Mouse (Mus musculus) CD4-positive, CD25-positive, alpha-beta regulatory T cell, adult 2 months (primary cell): Measurements from ENCODE around the gene Otud7b.
"Not testable (repeated sequence)": the region's sequence is repeated elsewhere in the genome, so short reads cannot be mapped to it uniquely, and the experiment has no call there.

Experiments used
- DNase-seq: peaks from one replicate; pipeline ENCODE4 v3.0.0-alpha.2; 2012; ENCODE audit warnings: low read depth, low spot score

The Otud7b gene

DNA sequence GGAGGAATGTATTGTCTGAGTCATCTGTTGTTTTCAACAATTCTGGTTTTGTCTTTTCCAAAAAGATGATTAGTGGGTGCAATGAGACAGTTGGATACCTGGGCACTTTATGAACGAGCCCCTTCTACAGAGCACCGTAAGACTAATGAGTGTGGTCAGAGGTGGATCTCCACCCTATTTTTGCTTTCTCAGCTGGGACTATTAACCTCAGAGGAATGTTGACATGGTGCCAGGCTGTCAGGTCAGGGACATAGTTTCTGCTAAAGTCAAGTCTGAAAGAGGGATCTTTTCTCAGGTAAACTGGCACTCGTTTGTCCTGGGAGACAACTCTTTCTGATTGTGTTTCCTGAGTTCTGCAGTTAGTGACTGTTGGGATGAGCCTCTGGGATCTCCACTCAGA lies 30.7 kb downstream of the Otud7b start:
- no peak for DNase-seq

DNA sequence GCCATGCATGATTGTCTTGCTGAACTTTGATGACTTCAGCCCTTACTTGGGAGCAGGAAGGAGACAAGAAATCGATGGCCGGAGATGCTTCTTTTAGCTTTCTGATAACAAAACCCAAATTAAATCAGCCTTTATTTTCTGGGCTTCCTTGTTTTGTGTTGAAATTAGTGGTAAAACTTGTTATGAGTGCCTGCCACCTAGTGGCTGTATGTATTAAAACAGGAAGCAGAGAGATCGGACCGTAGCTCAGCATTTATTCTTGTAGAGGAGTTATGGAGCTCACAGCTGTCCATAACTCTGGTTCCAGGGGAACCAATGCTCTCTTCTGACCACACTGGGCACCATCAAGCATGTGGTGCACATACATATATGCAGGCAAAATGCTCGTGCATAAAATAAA lies 43.6 kb downstream of the Otud7b start:
- peak; percentile 81 for DNase-seq

DNA sequence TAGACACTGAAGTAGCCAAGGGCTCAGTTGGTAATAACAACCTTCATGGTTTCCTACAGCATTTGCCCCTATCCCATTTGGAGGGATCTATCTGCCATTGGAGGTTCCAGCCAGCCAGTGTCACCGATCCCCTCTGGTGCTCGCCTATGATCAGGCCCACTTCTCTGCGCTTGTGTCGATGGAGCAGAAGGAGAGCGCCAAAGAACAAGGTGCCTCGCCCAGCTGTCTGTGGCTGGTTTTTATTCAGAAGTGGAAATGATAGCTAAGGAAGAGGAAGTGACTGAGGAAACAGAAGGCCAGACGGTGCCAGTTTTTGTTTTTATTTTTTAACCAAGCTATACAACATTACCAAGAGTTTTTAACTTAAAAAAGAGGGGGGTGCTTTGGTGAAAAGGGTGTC lies 47.5 kb downstream of the Otud7b start:
- DNase-seq, result no peak

DNA sequence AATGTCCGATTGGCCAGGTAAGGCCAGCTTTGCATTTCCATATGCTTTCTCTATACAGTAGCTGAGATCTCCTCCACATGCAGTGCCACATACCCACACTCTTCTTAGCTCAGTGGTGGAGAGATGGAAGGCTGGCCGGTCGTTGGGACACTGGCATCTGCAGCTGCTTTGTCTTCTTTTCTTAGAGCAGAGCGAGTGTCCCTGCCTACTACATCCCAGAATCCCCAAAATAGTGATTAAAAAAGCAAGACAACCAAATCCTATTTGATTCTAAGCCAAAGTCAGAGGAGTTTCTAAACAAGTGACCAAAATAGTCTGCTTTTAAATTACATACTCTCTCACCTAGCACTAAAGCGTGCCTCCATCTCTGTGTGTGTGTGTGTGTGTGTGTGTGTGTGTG lies 48.3 kb downstream of the Otud7b start:
- DNase-seq, result no peak

DNA sequence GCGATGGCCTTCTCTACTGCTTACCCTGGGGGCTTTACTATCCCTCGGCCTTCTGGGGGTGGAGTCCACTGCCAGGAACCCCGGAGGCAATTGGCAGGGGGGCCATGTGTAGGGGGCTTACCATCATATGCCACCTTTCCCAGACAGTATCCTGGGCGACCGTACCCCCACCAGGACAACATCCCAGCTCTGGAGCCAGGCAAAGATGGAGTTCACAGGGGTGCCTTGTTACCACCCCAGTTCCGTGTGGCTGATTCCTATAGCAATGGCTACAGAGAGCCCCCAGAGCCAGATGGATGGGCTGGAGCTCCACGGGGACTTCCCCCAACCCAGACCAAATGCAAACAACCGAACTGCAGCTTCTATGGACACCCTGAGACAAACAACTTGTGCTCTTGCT lies 51.2 kb downstream of the Otud7b start:
- DNase-seq, result no peak

DNA sequence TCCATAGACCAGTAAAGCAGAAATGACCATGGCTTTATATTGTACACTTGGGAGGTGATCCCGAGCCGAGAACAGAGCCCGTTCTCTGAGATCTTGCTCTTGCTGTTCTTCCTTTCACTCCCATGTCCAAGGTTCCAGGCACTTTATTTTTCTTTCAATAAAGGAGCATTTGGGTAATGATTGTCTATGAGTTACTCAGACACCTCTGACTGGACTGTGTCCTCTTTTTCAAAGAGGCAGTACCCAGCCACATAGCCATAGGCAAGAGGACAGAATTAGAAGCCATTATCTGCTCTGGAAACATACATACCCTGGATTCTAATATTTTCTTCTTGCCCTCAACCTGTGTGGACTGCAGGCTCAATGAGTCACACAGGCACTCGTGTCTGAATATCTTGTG lies 55.5 kb downstream of the Otud7b start:
- no peak for DNase-seq

DNA sequence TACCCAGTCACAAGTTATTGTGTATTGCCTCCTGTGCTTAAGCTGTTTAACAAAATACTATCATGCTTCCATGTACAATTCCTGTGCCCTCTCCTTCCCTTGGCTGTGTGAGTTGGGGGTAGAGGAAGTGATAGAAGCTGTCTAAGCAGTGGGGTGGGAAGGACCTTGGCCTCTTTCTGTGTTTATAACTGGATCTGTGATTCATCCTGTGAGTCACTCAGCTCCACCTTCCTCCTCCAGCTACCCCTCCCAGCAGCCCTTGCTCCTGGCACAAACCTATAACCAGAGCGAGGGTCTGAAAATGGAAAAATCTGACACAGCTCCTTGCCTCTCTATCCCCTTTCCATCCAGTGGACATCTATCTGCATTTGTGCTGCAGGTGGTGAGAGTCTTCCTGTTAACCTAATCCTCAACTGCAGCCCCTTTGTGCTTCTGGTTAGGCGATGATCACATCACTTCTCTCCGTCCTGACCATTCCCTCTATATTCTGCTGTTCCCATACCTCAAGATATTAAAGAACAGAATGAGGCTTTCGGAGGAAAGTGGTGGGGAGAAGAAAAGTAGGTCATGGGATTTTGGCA lies 56.0 kb downstream of the Otud7b start:
- peak; percentile 13 for DNase-seq

DNA sequence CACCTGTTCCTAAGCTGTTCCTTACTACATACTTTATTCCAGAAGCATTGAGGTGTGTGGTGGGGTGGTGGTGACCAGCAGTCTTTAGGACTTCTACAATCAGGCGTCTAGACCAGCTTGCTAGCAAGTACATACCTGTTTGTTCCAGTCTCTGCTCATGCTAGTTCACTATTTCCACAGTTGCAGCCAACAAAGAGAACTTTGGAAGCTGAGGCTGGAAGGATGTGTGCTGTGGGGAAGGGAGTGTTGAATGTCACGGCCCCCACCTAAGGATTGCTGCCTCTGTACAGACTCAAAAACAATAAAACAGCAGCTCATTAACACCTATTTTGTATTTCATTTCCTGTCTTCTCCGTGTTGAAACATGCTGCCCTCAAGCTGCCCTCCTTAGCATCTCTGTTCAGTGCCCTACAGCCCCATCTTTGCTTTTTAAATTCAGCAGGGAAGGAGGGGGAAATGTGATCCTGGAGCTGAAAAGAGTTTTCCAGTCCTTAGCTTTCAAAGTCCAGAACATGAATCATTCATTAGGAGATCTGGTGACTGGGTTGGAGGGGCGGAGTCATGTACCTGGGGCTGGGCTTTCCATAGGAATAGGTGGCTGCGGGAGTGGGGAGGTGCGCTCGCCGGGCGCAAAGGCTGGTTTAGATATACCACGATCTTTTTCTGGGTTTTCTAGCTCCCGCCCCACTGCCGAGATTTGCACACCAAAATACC lies 56.6 kb downstream of the Otud7b start:
- DNase-seq, result peak; percentile 40

DNA sequence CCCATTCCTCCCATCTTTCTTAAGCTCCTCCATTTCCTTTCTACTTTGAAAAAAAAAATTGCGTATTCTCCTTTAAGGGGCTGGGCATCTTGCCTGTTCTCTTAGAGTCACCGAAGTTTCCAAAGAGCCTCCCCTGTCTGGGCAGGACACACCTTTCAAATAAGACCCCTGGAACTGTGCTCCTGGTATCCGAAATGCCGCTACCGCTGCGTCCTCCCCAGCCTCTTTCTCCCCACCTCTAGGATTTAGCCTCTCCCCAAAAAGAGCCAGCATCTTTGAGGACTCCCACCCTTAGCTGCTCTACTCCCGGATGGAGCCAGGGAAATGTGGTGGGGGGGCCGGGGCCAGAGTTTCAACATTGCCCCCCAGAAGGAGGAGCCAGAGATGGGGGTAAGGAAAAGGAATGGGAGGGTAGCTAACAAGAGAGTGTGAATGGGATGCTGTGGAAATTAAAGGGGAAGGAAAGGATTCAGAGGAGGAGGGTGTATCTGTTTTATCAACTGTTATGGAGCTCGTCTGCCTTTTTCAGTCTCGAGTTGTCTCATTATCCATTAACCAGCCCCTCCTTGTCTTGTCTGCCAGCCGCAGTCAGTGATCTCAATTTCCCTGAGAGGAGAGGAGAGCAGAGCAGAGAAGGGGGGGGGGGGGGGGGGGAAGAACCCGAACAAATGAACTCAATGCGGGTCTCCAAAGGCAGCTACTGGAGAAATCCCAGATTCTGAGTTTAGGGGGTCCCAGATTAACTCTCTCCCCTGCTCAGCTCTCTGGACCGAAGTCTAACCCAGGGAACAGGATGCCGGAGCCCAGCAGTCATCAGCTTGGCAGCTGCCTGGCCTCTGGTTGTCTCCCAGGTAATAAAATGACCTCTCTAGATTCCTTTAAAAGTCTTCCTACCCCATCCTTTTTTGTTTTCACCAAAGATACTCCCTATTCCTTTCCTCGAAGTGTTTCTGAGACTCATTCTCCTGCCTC lies 57.8 kb downstream of the Otud7b start, which contains the start of gene Mtmr11:
Gene Mtmr11 (plus strand): TSS at position 136 of the 972 bp plus-strand sequence.
- DNase-seq, result peak; percentile 15

DNA sequence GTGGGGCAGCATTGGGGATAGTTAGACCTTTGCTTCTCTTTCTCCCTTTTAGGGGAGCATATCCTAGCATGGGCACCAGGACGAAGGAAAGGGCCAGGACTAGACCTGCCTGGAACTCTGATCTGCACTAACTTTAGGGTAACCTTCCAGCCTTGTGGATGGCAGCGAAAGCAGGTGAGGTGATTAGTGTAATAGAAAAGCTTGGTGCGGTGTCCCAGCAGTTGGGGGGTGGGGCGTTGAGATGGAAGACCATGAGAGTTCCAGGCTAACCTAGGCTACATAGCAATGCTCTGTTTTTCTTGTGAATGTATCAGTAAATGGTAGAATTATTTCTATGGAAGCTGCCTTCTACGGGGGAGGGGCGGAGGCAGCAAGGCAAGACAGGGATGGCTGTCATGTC lies 58.7 kb downstream of the Otud7b start:
- no peak for DNase-seq

DNA sequence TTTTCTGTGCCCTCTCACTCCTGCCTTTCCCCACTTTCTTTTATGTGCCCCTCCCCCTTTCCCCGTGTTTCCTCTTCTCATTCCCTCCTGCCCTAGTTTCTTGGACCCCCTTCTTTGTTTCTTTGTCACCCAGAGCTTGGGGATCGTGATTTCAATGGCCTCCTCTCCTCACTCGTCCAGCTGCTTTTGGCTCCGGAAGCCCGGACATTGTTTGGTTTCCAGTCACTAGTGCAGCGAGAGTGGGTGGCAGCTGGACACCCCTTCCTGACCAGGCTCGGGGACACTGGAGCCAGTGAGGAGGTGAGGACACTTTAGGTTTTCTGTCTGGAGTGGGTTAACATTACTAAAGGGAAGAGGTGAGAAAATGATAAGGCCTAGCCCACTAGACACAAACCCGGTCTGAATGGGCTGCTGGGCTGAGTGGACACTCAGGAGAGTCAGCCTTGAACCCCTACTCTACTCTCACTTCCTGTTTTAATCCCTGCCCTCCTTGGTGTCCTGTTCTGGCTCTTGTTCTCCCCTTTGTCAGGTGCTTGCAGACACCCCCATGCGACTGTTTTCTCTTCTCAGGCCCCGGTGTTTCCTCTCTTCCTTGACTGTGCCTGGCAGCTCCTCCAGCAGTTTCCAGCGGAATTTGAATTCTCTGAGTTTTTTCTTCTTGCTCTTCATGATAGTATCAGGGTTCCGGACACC lies 64.3 kb downstream of the Otud7b start:
- no peak for DNase-seq

DNA sequence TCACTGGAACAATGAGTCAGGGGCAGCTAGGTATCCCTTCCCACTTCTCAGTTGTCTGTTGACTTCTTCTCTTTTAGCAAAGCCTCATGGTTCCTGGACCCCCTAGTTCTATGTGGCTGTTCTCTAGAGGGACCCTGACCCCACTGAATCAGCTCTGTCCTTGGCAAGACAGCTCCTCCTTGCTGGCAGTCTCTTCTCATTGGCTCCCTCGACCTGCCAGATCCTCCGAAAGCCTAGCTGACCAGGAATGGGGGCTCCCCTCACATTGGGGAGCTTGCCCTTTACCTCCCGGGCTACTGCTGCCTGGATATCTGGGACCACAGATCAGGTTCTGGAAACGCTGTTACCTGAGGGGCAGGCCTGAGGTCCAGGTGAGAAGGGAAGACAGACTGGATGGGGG lies 65.9 kb downstream of the Otud7b start:
- DNase-seq, result no peak

DNA sequence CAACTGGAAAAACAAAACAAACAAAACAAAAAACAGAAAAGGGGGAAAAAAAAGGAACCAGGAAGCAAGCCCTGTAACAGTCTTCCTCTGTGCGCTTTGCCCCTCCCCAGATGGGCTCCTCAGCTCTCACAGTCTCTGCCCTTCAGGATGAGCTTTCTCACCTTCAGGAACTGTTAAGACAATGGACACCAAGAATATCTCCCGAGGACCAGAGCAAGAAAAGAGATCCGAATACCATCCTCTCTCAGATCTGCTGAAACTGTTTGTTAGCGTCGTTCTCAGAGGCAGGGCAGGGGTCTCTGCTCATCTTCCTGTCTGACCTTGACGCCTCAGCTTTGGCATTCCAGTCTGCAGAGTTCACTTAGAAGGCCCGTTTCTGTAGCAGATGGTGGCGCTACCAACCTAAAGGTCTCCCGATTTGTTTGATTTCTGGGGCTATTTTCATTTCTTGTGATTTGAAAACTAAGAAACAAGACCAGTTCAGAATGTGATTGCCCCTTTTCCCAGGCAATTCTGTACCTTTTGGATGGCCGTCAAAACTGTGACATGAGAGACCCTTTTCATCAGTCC lies 66.7 kb downstream of the Otud7b start:
- DNase-seq, result peak; percentile 29

DNA sequence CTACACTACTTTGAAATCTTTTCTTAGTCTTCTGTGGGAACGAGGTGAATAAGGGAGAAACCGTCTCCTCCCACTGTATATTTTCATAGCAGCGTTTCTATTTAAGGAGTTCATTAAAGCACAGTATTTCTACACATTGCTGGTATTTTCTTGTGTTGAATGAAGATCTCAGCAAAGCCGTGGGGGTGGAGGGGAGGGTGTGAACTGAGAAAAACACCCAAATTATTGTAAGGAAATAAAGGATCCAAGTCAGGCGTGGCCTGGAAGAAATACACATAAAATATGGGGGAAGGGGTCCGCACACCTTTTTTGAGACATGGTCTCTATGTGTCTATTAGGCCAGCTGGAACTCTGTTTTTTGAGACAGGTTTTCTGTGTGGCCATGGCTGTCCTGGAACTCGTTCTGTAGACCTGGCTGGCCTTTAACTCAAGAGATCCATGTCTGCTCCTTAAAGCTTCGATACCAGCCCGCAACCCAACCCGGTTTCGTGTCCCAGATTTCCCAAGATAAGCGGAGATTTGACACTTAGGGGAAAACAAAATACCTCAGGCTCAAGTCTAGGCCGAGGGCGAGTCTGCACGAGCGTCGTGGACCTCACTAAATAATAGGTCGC lies 67.4 kb downstream of the Otud7b start:
- DNase-seq, result no peak

DNA sequence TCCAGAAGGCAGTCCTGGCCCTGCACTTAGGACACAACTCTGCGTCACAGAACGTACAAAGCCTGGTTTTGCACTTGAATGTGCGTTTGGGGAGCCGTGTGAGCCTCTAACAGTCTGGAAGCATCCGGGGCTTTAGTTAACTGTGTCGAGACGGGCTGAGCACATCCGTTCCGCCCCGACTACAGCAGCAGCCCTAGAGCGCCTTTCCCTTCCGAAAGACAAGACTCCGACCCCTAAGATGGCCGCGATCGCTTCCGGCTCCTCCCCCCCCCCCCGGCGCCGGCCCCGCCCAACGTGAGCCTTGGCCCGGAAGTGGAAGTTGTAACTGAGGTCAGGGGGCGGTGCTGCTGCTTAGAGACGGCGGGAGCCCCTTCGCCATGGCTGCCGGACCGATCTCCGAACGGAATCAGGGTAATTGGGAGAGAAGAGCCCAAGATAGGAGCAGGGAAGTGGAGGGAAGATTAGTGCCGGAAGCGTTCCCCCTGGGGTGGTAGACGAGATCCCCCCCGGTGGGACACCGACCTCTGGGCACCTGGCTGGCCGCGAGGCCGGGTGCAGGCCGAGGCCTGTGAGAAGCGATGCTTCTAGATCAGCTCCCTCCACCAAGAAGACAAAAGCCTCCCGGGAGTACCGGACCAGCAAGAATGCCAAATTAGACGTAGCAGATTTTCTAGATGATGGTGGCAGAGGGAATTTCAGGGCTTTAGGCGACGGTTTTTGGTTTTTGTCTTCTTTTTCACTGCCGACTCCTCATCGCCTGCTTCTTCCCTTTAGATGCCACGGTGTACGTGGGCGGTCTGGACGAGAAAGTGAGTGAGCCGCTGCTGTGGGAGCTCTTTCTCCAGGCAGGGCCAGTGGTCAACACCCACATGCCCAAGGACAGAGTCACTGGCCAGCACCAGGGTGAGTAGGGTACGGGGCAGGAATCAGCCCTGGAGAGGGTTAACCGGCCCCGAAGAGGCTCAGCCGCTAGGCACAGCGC lies 68.2 kb downstream of the Otud7b start, which contains the start of gene Sf3b4:
Gene Sf3b4 (plus strand): TSS at position 136 of the 982 bp plus-strand sequence.
- DNase-seq, result peak; percentile 96

DNA sequence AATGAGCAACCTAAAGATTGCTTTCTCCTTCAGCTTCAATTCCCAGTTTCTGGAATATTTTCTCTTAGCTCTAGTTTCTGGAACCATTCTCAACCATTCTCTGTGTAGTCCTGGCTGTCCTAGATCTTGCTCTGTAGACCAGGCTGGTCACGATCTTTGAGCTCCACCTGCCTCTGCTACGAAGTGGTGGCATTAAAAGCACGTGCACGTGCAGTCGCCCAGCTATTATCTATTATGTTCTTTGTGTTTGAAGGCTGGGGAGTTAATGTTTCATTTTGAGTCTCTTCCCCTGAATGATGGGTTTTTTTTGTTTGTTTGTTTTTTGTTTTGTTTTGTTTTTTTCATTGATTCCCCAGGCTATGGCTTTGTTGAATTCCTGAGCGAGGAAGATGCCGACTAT lies 68.9 kb downstream of the Otud7b start:
- no peak for DNase-seq

DNA sequence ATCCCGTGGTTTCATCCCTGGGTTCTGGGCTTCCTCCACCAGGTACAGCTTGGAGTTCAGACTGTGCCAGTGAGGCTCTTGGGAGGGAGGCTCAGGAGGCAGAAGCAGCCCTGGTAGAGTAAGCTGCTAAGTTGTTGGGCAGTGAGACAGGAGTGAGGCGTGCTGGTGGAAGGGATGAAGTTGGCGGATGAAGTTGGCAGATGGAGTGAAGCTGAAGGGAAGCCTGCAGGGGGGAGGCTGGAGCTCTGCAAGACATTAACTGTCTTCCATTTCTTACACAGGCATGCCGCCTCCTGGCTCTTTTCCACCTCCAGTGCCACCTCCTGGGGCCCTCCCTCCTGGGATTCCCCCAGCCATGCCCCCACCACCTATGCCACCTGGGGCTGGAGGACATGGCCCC lies 69.7 kb downstream of the Otud7b start:
- DNase-seq, result not testable (repeated sequence)

DNA sequence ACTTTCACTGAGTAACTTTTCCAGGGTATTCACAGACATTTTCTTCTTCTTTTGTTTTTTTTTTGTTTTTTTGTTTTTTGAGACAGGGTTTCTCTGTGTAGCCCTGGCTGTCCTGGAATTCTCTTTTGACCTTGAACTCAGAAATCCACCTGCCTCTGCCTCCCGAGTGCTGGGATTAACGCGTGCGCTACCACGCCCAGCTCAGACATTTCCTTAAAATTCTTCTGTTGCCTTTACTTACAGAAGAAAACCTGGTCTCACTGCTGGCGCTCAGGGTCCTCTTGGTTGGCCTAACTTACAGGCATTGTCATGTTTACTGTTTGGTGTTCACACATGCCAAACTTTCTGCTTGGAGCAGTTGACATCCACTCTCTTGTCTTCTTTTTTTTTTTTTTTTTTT lies 70.9 kb downstream of the Otud7b start:
- no peak for DNase-seq

DNA sequence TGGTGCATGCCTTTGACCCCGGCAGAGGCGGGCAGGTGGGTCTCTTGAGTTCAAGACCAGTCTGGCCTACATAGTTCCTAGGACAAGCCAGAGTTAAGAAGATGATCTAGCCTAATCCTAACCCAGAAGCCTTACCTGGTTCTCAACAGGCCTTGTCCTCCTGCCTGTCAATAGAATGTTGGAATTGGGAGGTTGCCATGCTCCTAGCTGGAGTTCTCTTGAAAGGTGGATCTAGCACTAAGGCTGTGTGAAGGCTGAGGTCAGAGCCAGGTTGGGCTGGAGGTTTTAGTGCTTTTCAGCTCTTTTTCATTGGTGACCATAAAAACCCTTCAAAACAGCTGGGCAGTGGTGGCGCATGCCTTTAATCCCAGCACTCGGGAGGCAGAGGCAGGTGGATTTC lies 74.1 kb downstream of the Otud7b start:
- no peak for DNase-seq

DNA sequence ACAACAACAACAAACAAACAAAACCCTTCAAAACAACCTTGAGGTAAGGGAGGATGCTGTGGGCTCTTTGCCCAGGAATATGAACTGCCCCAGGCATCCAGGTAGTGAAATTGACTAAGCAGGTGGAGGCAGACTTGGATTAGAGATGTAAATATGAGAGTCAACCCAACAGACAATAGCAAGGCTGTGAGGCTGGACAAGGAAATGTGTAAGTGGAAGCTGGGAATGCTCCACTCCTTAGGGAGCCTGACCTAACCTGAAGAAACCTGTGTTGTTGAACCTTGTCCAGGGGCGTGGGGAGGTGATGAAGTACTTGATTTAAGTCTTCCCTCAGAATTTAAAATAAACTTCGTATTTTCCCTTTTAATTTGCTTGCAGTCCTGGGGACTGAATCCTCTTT lies 74.6 kb downstream of the Otud7b start:
- no peak for DNase-seq
